Mouse (Mus musculus) liver, embryonic 16.5 days (tissue): ENCODE data around the gene Adgrb2. TPM values are rescaled to one million over a fixed set of nuclear protein-coding genes. Genes with fewer than 3 reads are reported as not detected.

Experiments
- ATAC-seq: fragments of 200-750 bp; cut with Nextera tagmentation; 2 replicates; pipeline ENCODE4 v1.8.0; 2017; ENCODE audit warnings: low read depth, mild to moderate bottlenecking, moderate number of reproducible peaks, moderate library complexity
- H3K27ac ChIP-seq: fragments of 300-500 bp; sonication (generic); 2 replicates; pipeline ENCODE4 v1.5.1; 2014; ENCODE audit warnings: mild to moderate bottlenecking, low read length
- H3K27me3 ChIP-seq: fragments of 300-500 bp; sonication (generic); 2 replicates; pipeline ENCODE4 v1.6.1; 2014; ENCODE audit warnings: low read depth, low read length, mixed read lengths; ENCODE audit not compliant: control insufficient read depth, insufficient read depth
- H3K36me3 ChIP-seq: fragments of 300-500 bp; sonication (generic); 2 replicates; pipeline ENCODE4 v1.6.1; 2014; ENCODE audit warnings: mild to moderate bottlenecking; ENCODE audit not compliant: control insufficient read depth, insufficient read depth
- H3K4me1 ChIP-seq: fragments of 300-500 bp; sonication (generic); 2 replicates; pipeline ENCODE4 v1.6.1; 2014; ENCODE audit warnings: low read depth, low read length, mixed read lengths; ENCODE audit not compliant: control insufficient read depth
- H3K4me2 ChIP-seq: fragments of 300-500 bp; sonication (generic); 2 replicates; pipeline ENCODE4 v1.6.1; 2014; ENCODE audit warnings: low read depth, low read length, mixed read lengths
- H3K4me3 ChIP-seq: fragments of 300-500 bp; sonication (generic); 2 replicates; pipeline ENCODE4 v1.5.1; 2014; ENCODE audit warnings: low read depth, mild to moderate bottlenecking, low read length
- H3K9ac ChIP-seq: fragments of 300-500 bp; sonication (generic); 2 replicates; pipeline ENCODE4 v1.6.1; 2014; ENCODE audit warnings: low read depth, low read length
- H3K9me3 ChIP-seq: fragments of 300-500 bp; sonication (generic); replicated peaks from 2 replicates; pipeline ENCODE4 v1.6.1; 2016; ENCODE audit warnings: low read length; ENCODE audit not compliant: control insufficient read depth
- WGBS: fragments of 180-500 bp; shearing (Covaris S2); extraction: QIAGEN DNeasy Blood & Tissue Kit; methylation state at CpG from one replicate; pipeline ENCODE4 v1.1.7; 2014; ENCODE audit not compliant: insufficient replicate concordance; 5-methylcytosine and 5-hydroxymethylcytosine counted together
- polyA plus RNA-seq: library from polyadenylated mRNA; unstranded; fragments of >200 nt; fragmentation: Nextera tagmentation; extraction: Ambion mirVana; gene quantifications from 2 replicates; pipeline ENCODE4 v1.2.1, GENCODE M21; 2015

The Adgrb2 gene
- polyA plus RNA-seq, 1 experiment from 2014 or later, result not detected

DNA sequence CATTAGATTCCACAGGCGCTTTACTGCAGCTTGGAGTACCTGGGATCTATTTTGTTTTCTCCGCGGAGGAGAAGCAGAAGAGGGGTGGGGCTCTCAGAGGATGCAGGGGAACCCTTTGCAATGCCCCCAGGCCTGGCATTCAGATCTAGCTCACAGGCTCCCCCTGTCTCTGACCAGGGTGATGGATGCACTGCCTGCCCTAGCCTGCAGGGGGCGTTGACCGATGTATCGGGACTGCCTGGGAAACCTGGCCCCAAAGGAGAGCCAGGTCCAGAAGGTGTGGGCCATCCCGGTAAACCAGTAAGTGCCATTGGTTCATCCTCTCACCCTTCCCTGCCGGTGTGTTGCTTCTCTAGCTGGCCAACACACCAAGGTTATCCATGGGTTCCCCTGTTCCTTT, 82.1 kb downstream of the Adgrb2 start:
- ATAC-seq, result no peak
- no peaks in the 10 kb centered on the region for H3K36me3 ChIP-seq
- H3K9me3 ChIP-seq, result no peaks in the 10 kb centered on the region
- WGBS, result 13% methylated on average over 8 of the region's 8 CpGs
- no peaks in the 10 kb centered on the region for H3K4me1 ChIP-seq
- no peak overlapping the region for H3K27ac ChIP-seq
- H3K9ac ChIP-seq, result no peak overlapping the region
- no peak overlapping the region for H3K4me3 ChIP-seq
- no peak overlapping the region for H3K4me2 ChIP-seq
- H3K27me3 ChIP-seq, result no peaks in the 10 kb centered on the region

GRCm38 (mm10) chr4:130070523-130070922, 85.9 kb downstream of the Adgrb2 start:
- Histone ChIP-seq H3K4me3 (no peak overlapping the region), H3K9me3 (no peaks in the 10 kb centered on the region), H3K27me3 (no peaks in the 10 kb centered on the region; the same call in 1 of the 2 replicates), H3K27ac (no peak overlapping the region), H3K36me3 (no peaks in the 10 kb centered on the region), H3K4me2 (no peak overlapping the region), H3K4me1 (no peaks in the 10 kb centered on the region), H3K9ac (no peak overlapping the region)
- WGBS, result 51% methylated on average over 3 of the region's 3 CpGs
- ATAC-seq, result no peak

- Histone ChIP-seq H3K4me1 (no peaks in the 10 kb centered on the region), H3K4me2 (no peak overlapping the region), H3K27me3 (no peaks in the 10 kb centered on the region; the same call in 1 of the 2 replicates), H3K9me3 (no peaks in the 10 kb centered on the region), H3K27ac (no peak overlapping the region), H3K36me3 (no peaks in the 10 kb centered on the region), H3K9ac (no peak overlapping the region), H3K4me3 (no peak overlapping the region)
- ATAC-seq, result no peak
- WGBS, result 31% methylated on average over 2 of the region's 2 CpGs
Measured at GRCm38 (mm10) chr4:130071758-130072157, 87.1 kb downstream of the Adgrb2 start.

Other genes with a start within 250 kb of the Adgrb2 start
- gene Khdrbs1, start 242.6 kb upstream of the Adgrb2 start, polyA plus RNA-seq, result 19.6 and 20.2 TPM in 2 replicates
- gene Ptp4a2, start 173.7 kb upstream of the Adgrb2 start, polyA plus RNA-seq, result 143 and 159 TPM in 2 replicates
- gene Spocd1, start 55.6 kb upstream of the Adgrb2 start, polyA plus RNA-seq, result not detected in 2 replicates
- 3.0 and 3.1 TPM in 2 replicates for gene Col16a1, start 63.0 kb downstream of the Adgrb2 start, polyA plus RNA-seq
- 40.6 and 43.6 TPM in 2 replicates for gene Pef1, start 117.7 kb downstream of the Adgrb2 start, polyA plus RNA-seq
- gene Hcrtr1, start 154.5 kb downstream of the Adgrb2 start, polyA plus RNA-seq, result 0.06 TPM in 1 of 2 replicates, not detected in the other
- 35.0 and 37.8 TPM in 2 replicates for gene Tinagl1, start 190.3 kb downstream of the Adgrb2 start, polyA plus RNA-seq
- not detected in 2 replicates for gene Gm853, start 237.5 kb downstream of the Adgrb2 start, polyA plus RNA-seq